Mouse (Mus musculus) 3134 (cell line): ENCODE measurements around the gene Phlpp1.

ENCODE experiments used
- DNase-seq: peaks from one replicate; pipeline ENCODE4 v3.0.0-alpha.2; 2011; ENCODE audit warnings: low spot score; ENCODE audit not compliant: insufficient read length; ENCODE audit errors: extremely low read depth

Gene Phlpp1

GRCm38 (mm10) chr1:106241059-106241458 lies 69.5 kb downstream of the Phlpp1 start:
- no peak for DNase-seq

GRCm38 (mm10) chr1:106242129-106242528 lies 70.6 kb downstream of the Phlpp1 start:
- peak; percentile 25 for DNase-seq

GRCm38 (mm10) chr1:106243371-106243770 lies 71.8 kb downstream of the Phlpp1 start:
- DNase-seq: no peak

- no peak for DNase-seq
Measured at GRCm38 (mm10) chr1:106244245-106244644, 72.7 kb downstream of the Phlpp1 start.

- DNase-seq: no peak
Measured at GRCm38 (mm10) chr1:106254047-106254446, 82.5 kb downstream of the Phlpp1 start.

- DNase-seq: no peak
Measured at GRCm38 (mm10) chr1:106257176-106257575, 85.6 kb downstream of the Phlpp1 start.

GRCm38 (mm10) chr1:106268028-106268799 lies 96.7 kb downstream of the Phlpp1 start:
- DNase-seq: no peak

GRCm38 (mm10) chr1:106269337-106269736 lies 97.8 kb downstream of the Phlpp1 start:
- DNase-seq: no peak

GRCm38 (mm10) chr1:106272916-106273315 lies 101.4 kb downstream of the Phlpp1 start:
- DNase-seq: no peak

- no peak for DNase-seq
Measured at GRCm38 (mm10) chr1:106273801-106274200, 102.2 kb downstream of the Phlpp1 start.

- no peak for DNase-seq
Measured at GRCm38 (mm10) chr1:106274561-106275001, 103.0 kb downstream of the Phlpp1 start.

- DNase-seq: no peak
Measured at GRCm38 (mm10) chr1:106275142-106275541, 103.6 kb downstream of the Phlpp1 start.

- DNase-seq: no peak
Measured at GRCm38 (mm10) chr1:106275731-106276130, 104.2 kb downstream of the Phlpp1 start.

- no peak for DNase-seq
Measured at GRCm38 (mm10) chr1:106276824-106277223, 105.3 kb downstream of the Phlpp1 start.

GRCm38 (mm10) chr1:106277286-106277685 lies 105.7 kb downstream of the Phlpp1 start:
- no peak for DNase-seq

GRCm38 (mm10) chr1:106278552-106279060 lies 107.1 kb downstream of the Phlpp1 start:
- no peak for DNase-seq

- no peak for DNase-seq
Measured at GRCm38 (mm10) chr1:106279404-106280123, 108.0 kb downstream of the Phlpp1 start.

GRCm38 (mm10) chr1:106280171-106280913 lies 108.8 kb downstream of the Phlpp1 start:
- no peak for DNase-seq

GRCm38 (mm10) chr1:106286815-106287214 lies 115.3 kb downstream of the Phlpp1 start:
- DNase-seq: no peak

GRCm38 (mm10) chr1:106289065-106289464 lies 117.5 kb downstream of the Phlpp1 start:
- peak; percentile 16 for DNase-seq

- DNase-seq: no peak
Measured at GRCm38 (mm10) chr1:106289580-106289979, 118.0 kb downstream of the Phlpp1 start.
